Mouse (Mus musculus) megakaryocyte, embryonic 14.5 days (primary cell): ENCODE data around the gene Zbtb16. TPM values are rescaled to one million over a fixed set of nuclear protein-coding genes. Genes with fewer than 3 reads are reported as not detected.

Source experiments
- H3K27me3 ChIP-seq: replicated peaks from 2 replicates; pipeline ENCODE3; 2012; ENCODE audit warnings: inconsistent platforms
- H3K36me3 ChIP-seq: replicated peaks from 2 replicates; pipeline ENCODE3; 2012; ENCODE audit warnings: low read length, inconsistent platforms, mixed read lengths
- H3K4me1 ChIP-seq: 2 replicates; pipeline ENCODE4 v1.6.1; 2012; ENCODE audit warnings: inconsistent platforms
- H3K4me3 ChIP-seq: replicated peaks from 2 replicates; pipeline ENCODE3; 2012; ENCODE audit warnings: moderate library complexity, mild to moderate bottlenecking, inconsistent platforms
- H3K9me3 ChIP-seq: 2 replicates; pipeline ENCODE4 v1.6.1; 2012; ENCODE audit warnings: inconsistent platforms
- FLI1 ChIP-seq: IDR thresholded peaks from 2 replicates; pipeline ENCODE4 v1.6.1; 2012; ENCODE audit warnings: low read length, inconsistent platforms, mixed read lengths
- GATA1 ChIP-seq: IDR thresholded peaks from 3 replicates; pipeline ENCODE4 v1.6.1; 2012; ENCODE audit warnings: mixed read lengths, low read length, inconsistent platforms, borderline replicate concordance
- polyA plus RNA-seq: library from polyadenylated mRNA; stranded (reverse); fragments of >175 nt; gene quantifications from 2 replicates; pipeline ENCODE4 v1.2.3, GENCODE M21; 2012; ENCODE audit warnings: low replicate concordance; ENCODE audit not compliant: insufficient read depth

The Zbtb16 gene
- polyA plus RNA-seq, 1 experiment, result 1.8 TPM

DNA sequence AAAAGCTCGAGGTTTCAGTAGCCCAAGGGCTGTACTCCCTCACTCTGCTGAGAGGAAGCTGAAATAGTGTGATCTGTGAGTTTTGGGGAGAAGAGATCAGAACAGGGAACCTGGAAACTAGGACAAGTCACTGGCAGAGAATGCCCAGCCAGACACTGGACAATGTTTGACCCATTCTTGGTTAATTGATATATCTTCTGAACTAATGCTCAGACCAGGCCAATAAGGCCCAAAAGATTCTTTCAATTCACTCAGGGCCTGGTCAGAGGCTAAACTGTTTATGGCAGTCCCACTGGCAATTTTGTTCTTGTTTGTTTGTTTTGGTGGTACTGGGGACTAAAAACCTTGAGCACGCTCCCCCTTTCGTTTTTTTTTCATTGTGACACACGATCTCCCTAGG, 87.8 kb downstream of the Zbtb16 start:
- H3K4me1 ChIP-seq, result peaks cover 39% of the 10 kb centered on the region
- H3K4me3 ChIP-seq, result no peak overlapping the region

DNA sequence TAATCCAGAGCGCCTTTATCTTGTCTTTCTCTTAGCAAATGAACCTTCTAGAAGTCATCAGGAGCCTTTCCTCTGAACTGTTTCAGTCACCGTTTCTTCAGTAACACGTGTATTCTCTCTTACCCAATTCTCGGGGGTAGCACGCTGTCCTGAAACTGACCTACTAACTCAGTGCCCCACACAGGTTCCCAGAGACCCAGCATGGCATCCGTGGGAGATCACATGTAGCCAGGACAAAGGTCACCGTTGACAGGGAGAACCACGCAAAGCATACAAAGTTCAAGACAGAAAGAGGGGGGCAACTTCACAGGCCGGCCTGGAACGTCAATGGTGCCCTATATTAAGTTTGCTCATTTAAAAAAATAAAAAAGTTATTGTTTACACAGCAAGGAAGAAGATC, 89.5 kb downstream of the Zbtb16 start:
- peaks cover 36% of the 10 kb centered on the region for H3K36me3 ChIP-seq
- H3K4me1 ChIP-seq, result peaks cover 42% of the 10 kb centered on the region
- TF ChIP-seq GATA1, result no peak
- no peak for TF ChIP-seq FLI1

More for the DNA sequence above, 87.8 kb downstream of the Zbtb16 start:
- no peak for TF ChIP-seq GATA1
- TF ChIP-seq FLI1, result no peak
- no peaks in the 10 kb centered on the region for H3K27me3 ChIP-seq
- H3K36me3 ChIP-seq, result peaks cover 18% of the 10 kb centered on the region
- H3K9me3 ChIP-seq, result peaks cover 3% of the 10 kb centered on the region; the same call in 1 of the 2 replicates

DNA sequence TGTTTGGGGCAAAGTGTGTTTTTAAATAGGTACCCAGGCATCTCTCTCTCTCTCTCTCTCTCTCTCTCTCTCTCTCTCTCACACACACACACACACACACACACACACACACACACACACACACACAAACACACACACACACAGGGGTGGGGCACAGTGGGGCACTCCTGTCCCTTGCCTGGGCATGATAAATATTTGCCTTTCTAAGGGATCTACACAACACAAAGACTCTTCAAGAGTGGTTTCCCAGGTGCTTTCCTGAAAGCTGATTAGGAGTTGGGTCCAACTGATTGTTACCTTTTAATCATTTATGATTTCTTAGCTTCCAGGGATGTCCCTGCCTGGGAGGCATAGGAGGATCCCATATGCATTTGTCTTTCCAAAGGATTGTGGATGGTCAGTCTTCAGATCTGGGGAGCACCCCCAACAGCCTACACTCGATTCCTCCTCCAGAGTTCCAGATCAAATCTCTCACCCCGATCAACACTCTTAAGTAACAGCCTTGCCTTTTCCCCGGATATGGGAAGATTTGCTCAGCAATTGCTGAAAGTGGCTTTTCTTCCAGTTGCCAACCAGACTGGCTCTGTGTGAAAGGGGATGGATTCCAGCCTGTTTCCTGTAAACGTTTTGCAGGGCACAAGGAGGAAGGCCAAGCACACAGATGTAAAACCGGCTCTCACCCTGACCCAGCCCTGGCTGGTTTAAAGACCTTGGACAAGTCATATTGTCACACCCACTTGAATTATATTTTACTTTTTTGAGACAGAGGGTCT, 90.5 kb downstream of the Zbtb16 start:
- Histone ChIP-seq H3K27me3 (no peaks in the 10 kb centered on the region), H3K4me1 (peaks cover 49% of the 10 kb centered on the region), H3K9me3 (peaks cover 3% of the 10 kb centered on the region; the same call in 1 of the 2 replicates), H3K36me3 (peaks cover 38% of the 10 kb centered on the region), H3K4me3 (no peak overlapping the region)
- TF ChIP-seq GATA1 (no peak), FLI1 (no peak)

More for the DNA sequence above, 89.5 kb downstream of the Zbtb16 start:
- Histone ChIP-seq H3K9me3 (peaks cover 3% of the 10 kb centered on the region; the same call in 1 of the 2 replicates), H3K27me3 (no peaks in the 10 kb centered on the region), H3K4me3 (no peak overlapping the region)

DNA sequence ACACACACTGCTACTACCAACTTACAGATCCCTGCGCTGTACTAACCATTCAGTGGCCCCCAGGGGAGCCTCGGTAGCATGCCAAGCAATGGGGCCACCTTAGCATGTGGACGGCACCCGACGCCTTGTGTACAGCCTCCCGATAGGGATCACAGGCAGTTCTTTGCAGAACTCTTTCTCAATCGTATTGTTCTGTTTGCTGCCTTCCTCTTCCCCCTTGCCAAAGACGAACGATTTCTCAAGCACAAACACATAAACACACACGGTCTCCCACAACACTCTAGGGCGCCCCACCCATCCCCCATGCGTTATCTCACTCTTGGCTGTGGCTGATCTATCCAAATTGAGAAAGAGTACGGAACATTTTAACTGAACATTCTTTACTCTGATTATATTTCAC, 91.1 kb downstream of the Zbtb16 start:
- peaks cover 37% of the 10 kb centered on the region for H3K36me3 ChIP-seq
- H3K27me3 ChIP-seq, result no peaks in the 10 kb centered on the region
- H3K4me1 ChIP-seq, result peaks cover 52% of the 10 kb centered on the region
- peaks cover 3% of the 10 kb centered on the region; the same call in 1 of the 2 replicates for H3K9me3 ChIP-seq
- TF ChIP-seq FLI1 (no peak), GATA1 (no peak)
- H3K4me3 ChIP-seq, result peak overlapping the region; percentile 5

DNA sequence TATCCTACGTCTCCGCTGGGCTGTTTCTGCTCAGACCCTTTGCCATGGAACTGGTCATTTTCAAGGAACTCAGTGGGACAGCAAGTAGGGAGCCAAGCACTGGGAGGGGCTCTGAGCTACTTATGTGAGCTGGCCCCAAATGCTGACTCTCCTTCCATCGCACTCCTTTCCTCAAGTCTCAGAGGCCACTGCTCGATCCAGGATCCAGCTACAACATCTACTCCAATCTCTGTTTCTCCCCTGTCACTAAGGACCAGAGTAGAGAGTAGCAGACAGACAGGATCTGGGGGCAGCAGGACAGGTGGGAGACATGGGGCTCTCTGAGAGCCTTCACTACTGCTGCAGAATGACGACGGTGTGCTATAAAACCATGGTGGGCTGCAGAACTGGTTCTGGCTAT, 91.6 kb downstream of the Zbtb16 start:
- Histone ChIP-seq H3K36me3 (peaks cover 35% of the 10 kb centered on the region), H3K27me3 (no peaks in the 10 kb centered on the region), H3K9me3 (peaks cover 3% of the 10 kb centered on the region; the same call in 1 of the 2 replicates), H3K4me1 (peaks cover 54% of the 10 kb centered on the region), H3K4me3 (no peak overlapping the region)
- TF ChIP-seq FLI1 (no peak), GATA1 (no peak)

DNA sequence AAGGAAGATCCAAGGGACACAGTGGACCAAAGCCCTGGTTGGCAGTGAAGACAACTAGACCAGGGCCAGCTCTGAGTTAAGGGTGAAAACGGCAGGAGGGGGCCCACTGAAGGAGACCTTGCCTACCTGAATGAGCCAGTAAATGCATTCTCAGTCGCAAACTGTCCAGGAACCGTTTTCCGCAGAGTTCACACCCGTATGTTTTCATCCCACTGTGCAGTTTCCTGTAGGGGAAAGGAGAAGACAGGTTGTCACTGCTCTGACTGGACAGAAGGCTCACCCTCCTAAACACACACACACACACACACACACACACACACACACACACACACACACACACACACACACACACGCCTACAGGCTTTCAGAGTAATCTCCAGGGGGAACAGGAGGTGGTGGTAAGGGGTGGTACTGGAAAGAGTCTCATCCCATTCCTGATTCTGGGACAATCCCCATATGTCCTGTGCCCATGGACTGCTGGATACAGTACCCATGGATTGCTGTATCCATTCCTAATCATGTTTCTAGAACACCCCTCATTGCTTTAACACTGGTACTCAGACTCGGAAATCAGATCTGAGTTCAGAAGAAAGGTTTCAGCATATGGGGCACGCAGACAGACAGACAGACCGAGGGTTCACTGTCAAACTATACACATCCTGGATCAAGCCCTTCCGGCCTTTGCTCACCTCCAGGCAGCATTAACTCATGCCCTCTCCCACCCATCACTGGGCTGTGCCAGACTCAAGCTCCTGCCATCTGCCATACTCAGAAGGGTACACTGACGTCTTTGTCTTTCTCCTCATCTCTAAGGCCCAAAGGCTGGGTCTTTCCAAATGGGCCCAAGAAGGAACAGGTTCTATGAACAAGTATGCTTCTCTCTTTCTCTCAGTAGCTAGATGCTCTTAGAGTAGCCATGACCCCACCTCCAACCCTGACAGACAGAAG, 92.4 kb downstream of the Zbtb16 start:
- H3K4me1 ChIP-seq, result peaks cover 59% of the 10 kb centered on the region

DNA sequence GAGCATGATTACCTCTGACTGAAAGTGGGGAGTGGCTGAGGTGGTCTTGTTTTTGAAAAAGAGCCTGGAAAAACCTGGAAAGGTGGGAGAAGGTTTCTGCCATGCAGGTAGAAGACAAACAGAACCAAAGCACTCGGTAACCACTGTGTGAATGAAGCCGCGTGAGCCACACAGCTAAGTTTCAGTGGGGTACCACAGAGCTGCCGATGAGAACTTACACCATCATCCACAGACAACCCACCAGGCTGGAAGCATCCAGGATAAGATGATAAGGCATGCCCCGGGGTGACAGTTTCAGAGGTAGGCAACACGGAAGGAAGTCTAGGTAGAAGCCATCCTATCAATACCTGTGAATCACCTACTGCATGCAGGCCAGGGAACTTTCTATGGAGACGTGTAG, 93.9 kb downstream of the Zbtb16 start:
- Histone ChIP-seq H3K27me3 (no peaks in the 10 kb centered on the region), H3K4me1 (peaks cover 65% of the 10 kb centered on the region), H3K36me3 (peaks cover 23% of the 10 kb centered on the region), H3K9me3 (no peaks in the 10 kb centered on the region), H3K4me3 (no peak overlapping the region)
- no peak for TF ChIP-seq FLI1
- no peak for TF ChIP-seq GATA1

More for the DNA sequence above, 92.4 kb downstream of the Zbtb16 start:
- Histone ChIP-seq H3K36me3 (peaks cover 28% of the 10 kb centered on the region), H3K9me3 (no peaks in the 10 kb centered on the region), H3K4me3 (no peak overlapping the region), H3K27me3 (no peaks in the 10 kb centered on the region)
- TF ChIP-seq FLI1, result no peak
- no peak for TF ChIP-seq GATA1

DNA sequence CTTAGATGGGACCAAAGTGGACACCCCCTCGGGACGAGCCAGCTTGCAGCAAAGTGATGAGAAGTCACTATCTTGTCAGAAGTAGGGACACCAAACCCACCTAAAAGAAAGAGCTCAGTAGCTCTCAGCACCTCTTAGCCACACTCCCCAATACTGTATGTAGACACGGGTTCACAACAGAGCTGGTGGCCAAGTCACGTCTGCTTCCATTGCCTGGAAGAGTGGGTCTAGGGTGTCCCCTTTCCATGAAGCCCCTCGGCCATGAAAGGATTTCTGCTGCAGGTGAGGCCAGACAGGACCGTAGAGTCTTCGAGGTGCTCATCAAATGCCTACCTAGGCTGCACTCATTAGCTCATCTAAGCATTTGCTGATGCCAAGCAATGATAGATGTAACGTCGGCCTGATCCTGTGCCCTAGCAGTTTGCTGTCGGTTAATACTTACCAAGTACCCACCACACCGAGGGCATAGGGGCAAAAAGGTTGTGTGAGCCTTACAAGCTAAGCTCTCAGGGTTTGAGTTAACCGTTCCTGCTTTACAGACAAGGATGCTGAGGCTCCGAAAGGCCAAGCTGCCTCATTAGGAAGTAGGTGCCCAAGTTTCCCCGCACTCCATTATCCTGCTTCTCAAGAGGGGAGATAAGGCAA, 94.5 kb downstream of the Zbtb16 start:
- Histone ChIP-seq H3K9me3 (no peaks in the 10 kb centered on the region), H3K27me3 (no peaks in the 10 kb centered on the region), H3K4me3 (no peak overlapping the region), H3K4me1 (peaks cover 68% of the 10 kb centered on the region), H3K36me3 (peaks cover 23% of the 10 kb centered on the region)
- no peak for TF ChIP-seq FLI1
- no peak for TF ChIP-seq GATA1

DNA sequence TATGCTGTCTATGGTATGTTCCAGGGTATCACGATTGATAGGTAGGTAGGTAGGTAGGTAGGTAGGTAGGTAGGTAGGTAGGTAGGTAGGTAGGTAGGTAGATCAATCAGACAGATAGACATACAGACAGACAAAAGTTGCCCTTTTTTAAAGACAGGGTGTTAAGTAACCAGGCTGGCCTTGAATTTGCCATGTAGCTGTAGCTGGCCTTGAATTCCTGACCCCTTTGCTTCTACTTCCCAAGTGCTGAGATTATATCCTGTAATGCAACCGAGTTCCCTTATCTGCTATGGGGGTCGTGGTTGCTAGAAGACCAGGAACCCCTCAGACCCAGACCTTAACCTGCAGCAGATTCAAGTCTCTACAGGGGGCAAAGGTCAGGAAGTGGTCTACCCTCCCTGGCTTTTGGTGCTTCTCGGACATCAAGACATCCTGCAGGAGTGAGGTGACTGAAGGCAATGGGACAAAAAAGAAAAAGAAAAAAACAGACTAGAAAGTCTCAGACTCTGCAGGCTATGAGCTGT, 95.2 kb downstream of the Zbtb16 start:
- peaks cover 65% of the 10 kb centered on the region for H3K4me1 ChIP-seq
- no peak overlapping the region for H3K4me3 ChIP-seq
- peaks cover 23% of the 10 kb centered on the region for H3K36me3 ChIP-seq
- TF ChIP-seq FLI1 (no peak), GATA1 (no peak)
- H3K9me3 ChIP-seq, result no peaks in the 10 kb centered on the region
- H3K27me3 ChIP-seq, result no peaks in the 10 kb centered on the region
